Mouse (Mus musculus): Measurements from ENCODE around the gene Rora.

Gene Rora

DNA sequence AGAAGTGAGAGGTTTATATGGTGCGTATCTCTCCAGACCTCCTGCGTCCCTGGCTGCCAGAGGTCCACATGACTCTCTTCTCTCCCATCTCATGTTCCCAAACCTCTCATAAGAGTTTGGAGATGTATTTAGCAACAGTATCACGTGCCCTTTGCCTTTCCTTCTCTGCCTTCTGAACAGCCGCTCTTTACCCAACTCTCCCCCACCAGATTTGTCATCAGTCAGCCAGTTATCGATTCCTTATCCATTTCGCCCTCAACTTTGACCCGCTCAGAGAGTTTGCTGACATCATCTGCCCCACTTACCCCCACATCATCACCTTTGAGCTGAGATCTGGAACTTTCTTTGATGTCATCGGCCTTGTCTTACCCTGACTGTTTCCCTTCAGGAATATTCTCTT is 230.1 kb downstream of the Rora start:
- DNase-seq (ENCODE audit: low read depth, low spot score): no peak

DNA sequence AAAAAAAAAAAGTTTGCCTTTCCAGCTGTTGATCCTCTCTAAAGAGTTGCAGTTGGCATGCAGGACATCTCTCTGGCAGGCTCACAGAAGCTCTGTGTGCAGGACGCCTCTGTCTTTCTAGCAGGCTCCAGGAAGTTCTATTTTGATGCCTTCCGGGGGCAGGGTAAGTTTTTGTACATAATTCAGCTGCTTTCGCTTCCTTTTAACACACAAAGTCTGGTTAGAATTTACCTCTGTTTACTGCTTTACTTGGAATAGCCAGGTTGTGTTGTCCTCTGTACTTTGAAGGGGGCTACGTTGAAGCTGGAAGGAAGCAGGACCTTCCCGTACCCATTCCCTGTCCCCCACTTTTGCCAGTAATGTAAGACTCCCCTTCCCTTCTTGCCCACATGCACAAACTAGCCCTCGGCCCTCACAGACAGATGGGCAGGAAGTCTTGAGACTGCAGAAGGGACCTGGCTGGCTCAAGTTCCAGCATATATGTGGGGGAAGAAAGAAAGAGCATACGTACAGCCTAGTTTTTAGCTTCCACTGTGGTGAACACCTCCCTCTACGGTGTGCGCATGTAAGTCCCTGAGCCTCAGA is 231.0 kb downstream of the Rora start:
- DNase-seq (ENCODE audit: low read depth, low spot score): no peak

DNA sequence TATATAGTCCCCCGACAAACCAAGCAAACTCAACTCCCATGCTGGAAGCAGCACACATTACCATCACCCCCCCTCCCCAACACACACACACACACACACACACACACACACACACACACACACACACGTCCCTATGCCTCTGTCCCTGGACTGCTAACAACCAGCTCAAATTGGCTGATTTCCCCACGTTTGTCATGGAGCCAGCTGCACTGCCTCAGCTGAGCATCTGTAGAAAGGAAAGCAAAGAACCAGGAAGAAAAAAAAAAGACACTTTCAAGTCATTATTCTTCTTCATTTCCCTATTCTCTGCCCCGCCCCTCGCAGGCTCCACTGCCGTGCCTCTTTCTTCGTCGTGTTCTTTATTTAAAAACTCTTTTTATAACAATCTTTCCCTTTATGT is 235.1 kb downstream of the Rora start:
- DNase-seq (ENCODE audit: low read depth, low spot score): no peak

DNA sequence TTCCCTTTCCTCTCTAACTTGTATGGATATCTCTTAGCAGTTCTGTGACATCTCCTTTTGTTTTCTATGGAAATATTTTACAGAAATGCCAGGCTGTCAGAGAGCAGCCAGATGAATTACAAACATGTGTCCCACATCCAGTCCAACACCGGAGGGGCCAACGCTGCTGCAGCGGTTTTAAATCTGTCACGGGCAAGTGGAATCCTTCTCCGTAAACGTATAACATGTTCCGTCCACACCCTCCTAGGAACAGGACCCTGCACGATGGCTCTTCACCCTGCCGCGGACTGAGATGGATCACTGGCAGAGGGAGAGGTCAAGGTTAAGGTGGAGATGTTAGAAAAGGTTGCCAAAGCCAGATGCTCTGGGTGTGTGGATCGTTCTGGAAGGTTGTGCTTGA is 237.8 kb downstream of the Rora start:
- DNase-seq (ENCODE audit: low read depth, low spot score): no peak

DNA sequence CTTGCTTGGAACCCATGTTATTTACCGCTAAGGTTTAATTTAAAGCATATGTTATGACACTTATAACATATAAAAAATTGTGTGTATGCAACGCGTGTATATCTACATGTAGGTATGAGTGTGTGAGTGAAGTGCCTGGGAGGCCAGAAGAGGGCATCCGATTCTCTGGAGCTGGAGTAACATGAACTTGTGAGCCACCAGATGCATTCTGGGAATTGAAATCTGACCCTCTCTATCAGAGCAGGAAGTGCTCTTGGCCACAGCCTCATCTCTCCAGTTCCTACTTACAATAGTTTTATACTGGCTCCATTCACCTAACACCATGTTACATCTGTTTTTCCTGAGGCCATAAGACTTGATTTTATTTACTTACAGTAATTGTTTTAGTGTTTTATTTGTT is 238.8 kb downstream of the Rora start:
- no peak for DNase-seq (ENCODE audit: low read depth, low spot score)

DNA sequence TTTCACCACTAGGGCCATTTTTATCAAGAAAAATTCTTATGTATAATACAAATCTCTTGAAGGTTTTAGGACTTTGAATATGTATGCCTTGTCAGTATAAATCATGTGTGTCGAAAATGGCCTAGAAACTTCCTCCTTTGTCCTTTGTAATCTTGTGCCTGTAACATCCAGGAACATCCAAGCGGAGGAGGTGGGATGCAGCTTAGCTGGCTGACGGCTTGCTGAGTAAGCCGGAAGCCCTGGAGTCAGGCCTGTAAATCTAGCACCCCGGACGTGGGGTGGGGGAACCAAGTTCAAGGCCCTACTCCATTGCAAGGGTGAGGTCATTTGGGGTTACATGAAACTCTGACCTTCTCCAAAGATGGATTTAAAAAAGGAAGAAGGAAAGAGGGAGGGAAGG is 239.3 kb downstream of the Rora start:
- no peak for DNase-seq (ENCODE audit: low read depth, low spot score)

DNA sequence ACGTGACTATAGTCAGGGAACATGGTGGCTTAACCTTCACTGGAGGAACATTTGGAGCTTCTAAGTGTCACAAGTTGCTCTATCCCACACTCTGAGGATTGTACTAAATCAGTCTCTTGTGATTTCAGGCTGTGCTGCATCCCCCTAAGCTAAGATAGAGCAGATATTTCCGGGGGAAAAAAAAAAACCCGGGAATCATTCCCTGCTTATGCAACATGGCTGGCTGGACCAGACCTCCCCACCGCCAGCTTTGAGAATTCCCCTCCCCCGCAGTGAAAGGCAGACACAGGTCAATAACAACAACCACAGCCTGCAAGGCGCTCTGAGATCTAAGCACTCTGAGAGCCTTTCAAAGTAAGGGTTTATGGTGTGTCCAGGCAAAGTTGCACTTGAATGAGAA is 244.7 kb downstream of the Rora start:
- no peak for DNase-seq (ENCODE audit: low read depth, low spot score)

DNA sequence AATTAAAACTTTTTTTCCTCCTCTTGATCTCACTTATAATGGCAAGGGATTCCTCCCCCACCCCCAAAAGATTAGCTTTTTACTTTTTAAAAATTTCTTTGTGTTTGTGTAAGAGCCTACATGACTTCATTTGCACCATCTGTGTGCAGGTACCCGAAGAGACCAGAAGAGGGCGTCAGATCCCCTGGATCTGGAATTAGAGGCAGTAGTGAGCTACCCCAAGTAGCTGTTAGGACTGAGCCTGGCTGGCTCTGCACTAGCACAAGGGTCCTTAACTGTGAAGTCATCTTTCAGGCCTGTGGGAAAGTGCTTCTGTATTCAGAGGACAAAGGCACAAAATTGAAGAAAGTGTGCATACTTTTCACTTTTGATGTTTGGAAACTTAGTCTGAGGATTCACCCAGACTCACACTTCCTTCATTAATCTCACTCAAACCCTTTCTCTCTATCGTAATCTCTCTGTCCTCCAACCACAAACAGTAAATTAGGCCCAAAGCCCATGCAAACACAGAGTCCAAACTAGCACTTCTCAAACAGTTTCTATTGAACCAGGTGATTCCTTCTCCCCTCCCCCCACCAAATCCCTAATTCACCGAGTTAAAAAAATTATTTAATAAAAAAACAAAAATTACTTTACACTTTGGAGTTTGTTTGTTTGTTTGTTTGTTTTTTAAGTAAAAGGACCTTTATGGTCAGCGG is 246.1 kb downstream of the Rora start:
- peak; percentile 4 for DNase-seq (ENCODE audit: low read depth, low spot score)

DNA sequence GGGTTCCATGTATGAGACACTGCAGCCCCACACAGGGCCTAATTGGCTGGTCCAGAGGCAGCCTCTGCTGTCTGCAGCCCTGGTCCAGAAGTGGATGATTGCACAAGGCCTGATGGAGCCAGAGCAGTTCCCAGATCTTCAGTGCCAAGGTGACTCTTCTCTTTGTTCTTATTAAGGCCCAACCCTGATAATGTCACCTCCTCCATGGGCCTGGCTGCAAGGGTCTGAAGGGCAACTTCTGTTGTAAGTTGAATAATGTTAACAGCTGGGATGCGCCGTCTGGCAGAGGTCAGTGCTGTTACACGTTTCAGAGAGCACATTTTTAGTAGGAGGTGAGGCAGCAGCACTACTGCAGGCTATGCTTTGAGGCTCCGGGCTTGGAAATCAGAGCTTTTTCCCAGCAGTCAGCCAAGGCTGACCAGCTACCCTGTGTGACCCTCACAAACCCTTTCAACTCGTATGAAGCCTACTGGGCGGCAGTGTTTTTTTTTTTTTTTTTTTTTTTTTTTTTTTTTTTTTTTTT is 252.8 kb downstream of the Rora start:
- no peak for DNase-seq (ENCODE audit: low read depth, low spot score)

DNA sequence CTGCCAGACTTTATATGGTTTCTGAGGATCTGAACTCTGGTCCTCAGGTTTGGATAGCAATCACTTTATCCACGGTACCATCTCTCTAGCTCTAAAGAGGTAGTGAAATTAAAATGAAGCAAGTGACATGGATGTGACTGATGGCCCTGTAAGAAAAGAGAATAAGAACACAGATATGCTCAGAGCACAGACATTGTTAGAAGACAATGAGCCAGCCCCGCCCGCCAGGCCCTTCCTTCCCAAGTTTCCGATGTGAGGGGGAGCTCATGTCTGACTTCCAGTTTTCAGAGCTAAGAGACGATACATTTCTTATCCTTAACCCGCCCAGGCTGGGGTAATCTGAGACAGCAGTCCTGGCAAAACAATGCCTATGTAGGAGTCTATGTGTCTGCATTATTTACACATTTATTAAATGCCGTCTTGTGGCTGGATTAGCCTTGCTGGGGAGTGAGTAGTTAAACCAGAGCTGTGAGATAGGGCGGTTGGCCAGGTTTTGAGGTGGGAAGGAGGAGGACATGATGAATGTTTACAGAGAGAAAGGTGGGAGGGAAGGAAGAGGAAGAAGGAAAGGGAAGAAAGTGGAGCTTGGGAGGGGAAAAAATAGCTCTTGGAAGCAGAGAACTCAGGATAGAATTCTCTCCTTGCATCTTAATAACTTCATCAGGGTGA is 259.0 kb downstream of the Rora start:
- DNase-seq (ENCODE audit: low read depth, low spot score): no peak

DNA sequence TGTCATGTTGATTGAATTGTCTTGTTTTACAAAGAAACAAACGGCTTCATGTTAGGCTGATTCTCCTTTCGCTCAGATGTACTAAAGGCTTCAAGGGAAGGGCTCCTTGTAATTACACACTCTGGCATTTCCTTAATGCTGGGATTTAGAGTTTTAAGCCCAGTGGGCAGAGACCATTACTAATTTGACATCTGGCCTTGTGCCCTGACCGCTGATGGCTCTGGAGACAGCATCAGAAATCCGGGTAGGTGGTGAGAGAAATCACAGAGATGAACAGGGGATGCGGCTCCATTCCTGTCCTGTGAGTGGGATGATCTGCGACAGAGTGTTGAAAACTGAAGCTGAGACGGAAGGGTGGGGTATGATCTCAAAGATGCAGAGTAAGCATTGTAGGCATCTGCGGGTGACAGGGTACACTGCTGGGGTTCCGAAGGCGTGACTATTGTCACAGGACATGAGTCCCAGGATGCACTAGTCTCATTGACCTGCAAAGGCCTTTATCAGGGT is 259.7 kb downstream of the Rora start:
- DNase-seq (ENCODE audit: low read depth, low spot score): no peak

DNA sequence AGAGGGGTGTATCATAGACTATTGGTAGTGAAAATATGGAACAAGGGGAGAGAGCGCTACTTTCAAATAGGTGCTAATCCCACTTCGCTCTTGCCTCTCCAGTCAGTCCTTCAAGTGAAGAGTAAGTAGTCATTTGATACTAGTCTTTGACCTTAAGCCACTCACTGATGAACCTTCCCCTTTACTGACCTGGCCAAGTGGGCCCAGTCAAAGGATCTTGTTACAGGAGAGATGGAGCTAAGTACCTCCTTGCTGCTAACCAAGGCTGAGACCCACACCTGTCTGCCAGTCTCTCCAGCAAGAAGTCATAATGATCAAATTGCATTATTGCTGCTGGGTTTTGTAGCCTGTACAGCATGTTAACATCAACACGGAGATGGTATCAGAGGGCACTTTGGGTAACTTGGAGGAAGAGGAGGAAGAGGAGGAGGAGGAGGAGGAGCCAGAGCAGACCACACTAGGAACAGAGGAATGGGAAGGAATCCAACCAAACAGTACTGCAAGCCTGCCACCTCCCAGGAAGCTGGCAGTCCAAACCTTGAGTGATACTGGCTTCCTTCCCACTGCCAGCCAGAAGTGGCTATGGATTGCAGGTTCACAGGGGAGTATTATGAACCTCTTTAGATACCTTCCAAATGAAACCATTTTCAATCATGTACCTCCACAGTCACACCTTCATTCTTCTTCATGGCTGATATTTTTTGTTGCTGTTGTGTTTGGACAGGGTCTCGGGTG is 261.1 kb downstream of the Rora start:
- no peak for DNase-seq (ENCODE audit: low read depth, low spot score)

DNA sequence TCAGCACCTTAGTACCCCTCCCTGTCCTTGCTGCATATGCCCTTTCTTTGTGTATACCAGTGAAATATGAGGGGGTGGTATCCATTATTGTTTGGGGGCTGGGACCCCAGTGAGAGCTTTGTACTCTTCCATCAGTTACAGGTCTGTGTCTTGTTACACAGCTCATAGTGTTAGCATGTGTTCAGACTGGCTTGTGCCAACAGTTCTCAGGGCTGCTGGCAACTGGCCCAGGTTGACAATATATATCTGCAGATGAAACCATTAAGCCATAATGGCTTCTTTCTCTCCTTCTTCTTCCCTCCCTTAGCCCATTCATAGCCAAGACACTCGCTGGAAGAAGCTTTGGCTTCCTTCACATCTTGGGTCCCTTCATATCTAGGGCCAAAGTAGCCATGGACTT is 263.2 kb downstream of the Rora start:
- DNase-seq (ENCODE audit: low read depth, low spot score): no peak

DNA sequence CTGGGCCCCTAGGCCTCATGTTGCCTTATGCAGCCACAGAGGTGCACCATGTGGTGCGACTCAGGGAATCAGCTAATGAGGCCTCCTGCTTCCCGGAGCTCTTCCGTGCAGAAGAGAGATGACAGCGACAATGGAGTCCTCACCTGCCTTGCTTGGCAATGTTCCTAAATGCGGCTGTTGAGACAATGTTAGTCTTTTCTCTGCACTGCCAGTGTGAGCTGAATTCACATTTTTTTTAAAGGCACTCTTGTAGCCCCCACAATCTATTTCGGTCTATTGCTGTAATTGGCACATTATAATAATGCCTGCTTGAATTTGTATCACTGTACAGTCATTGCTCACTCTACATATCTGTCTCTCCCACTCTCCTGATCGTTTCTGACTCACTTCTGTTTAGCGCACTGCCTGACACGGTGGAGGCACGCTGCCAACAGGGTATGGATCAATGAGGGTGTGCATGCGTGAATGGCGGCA is 269.6 kb downstream of the Rora start:
- no peak for DNase-seq (ENCODE audit: low read depth, low spot score)

DNA sequence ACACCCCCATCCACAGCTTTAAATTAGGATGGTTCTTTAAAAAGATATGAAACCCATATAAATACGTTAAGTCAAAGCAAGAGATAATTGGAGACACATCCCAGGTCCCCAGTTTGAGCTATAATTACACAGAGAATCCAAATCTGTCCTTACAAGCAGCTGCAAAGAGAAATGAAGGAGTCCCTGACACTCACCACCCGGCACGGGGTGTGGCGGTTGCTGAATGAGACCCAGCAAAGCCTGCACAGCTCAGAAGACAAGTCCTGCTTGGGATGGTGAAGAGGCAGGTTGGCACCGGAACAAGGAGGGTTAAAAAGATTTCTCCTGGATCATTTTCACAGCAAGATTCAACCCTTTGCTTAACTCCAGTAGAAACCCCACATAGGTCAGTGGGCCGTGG is 272.8 kb downstream of the Rora start:
- no peak for DNase-seq (ENCODE audit: low read depth, low spot score)

DNA sequence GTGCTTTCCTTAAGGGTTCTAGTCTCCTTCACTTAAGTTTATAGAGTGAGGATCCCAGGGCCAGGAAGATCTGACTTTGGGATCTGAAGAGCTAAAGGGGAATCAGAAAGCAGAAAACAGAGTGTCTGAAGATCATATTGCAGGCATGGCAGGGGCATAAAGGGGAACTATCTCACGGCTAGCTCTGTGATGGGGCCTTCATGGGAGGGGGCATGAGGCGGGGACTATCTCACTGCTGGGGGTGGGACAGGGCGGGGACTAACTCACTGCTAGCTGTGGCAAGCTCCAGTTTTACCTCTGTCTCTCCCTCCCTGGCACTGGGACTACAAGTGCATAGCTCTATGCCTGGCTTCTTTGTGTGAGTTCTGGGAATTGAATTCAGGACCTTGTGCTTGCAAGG is 279.6 kb downstream of the Rora start:
- no peak for DNase-seq (ENCODE audit: low read depth, low spot score)

DNA sequence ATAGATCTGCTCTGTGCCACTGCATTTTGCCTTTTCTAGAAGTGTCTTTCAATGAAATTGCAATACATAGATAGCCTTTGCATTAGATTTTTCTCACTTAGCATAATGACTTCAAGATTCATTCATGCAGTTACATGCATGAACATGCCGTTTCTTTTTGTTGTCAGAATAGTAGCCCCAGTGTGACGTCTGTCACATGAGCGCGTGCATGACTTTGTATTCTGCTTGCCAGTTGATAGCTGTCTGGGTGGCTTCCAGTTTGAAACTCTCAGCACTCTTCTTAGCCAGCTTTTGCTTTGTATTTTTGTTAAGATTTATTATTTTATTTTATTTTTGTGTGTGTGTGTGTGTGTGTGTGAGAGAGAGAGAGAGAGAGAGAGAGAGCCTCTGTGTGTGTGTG is 280.7 kb downstream of the Rora start:
- DNase-seq (ENCODE audit: low read depth, low spot score): no peak

DNA sequence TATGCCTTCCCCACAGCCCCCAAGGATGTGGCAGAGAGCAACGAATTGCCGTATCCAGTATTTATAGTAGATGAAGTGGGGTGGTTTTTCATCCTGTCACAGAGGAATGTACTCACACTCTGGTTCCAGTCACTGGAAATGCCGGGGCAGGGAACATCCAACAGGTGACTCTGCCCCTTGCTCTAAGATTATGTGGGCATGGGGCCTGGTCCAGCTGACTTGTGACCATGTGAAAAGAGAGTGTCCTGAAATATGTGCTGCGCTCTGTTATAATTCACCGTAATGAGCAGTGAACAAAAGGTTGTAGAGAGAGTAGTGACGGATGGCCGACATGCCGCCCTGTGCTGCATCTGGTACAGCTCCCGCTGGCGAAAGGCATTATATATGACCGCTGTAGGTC is 282.0 kb downstream of the Rora start:
- DNase-seq (ENCODE audit: low read depth, low spot score): no peak

DNA sequence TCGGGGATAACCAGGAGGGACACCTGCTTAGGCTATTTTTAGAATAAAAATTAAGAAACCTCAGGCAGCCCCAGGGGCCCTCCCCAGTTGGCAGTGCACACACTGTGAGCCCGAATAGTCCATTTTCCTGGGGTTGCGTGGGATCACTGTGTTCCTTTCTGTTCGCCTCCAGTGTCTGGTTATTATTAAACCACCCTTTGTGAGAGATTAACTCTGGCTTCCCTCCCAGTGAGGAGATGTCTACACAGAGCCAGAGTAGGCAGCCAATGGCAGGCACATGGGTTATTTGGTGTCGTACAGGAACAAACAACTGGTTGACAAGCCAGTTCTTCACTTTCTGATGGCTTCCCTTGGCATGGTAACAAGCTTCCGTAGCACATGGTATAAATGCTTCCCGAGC is 287.5 kb downstream of the Rora start:
- no peak for DNase-seq (ENCODE audit: low read depth, low spot score)

DNA sequence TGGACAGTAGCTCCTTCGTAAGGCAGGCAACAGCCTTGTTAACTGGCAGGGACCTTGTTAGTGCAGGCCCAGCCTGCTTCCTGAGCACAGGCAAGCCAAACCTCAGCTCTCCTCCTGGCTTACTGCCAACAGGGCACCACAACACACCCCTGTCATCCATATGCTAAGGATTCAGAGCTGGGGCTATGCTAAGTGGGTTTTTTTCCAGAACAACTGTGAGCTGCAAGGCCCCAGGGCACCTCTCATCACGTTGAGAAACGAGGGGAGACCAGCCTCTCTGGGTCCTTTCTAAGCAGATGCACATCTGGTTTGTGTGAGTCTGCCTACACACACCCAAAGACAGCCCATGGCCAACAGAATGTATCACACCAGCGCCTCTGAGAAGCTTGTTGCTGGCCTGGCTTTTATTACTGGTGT is 289.0 kb downstream of the Rora start:
- no peak for DNase-seq (ENCODE audit: low read depth, low spot score)

DNA sequence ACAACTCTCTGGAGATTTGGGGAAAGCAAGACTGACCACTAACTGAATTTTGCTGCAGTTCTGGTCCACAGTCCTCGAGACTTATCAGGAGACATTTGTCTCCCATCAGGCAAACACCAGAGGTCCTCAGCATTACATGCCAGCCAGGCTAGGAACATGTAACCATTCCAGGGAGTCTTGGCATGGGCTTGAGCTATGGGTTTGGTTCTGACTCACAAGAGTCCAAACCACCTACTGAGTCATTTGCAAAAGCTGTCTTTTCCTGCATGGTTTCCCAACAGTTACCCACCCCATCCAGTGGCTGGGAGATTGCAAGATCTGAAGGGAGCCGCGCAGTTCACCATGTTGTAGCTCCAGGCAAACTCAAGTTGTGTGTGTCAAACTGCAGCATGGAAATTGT is 290.4 kb downstream of the Rora start:
- no peak for DNase-seq (ENCODE audit: low read depth, low spot score)

DNA sequence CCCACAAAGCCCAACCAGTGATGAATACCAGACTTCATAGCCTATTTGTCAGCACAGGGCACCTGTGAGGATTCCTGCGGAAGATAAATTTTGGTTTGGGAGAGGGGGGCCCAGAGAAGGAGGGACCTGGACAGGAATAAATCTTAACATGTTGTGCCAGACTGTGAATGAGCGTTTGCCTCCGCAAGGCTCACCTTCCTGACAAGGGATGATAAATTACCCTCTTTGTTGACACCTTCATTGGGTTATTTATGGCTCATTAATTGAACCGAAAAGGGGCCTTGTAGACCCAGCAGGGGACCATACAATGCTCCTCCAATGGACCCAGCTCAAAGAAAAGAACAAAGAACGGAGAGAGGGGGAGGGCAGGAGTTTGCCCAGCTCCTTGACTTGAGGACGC is 294.1 kb downstream of the Rora start:
- DNase-seq (ENCODE audit: low read depth, low spot score): no peak
